Mouse (Mus musculus): ENCODE data around the gene Adrb1. TPM values are rescaled to one million over a fixed set of nuclear protein-coding genes. Genes with fewer than 3 reads are reported as not detected.

Adrb1 gene
- 2.6 and 2.8 TPM in 2 replicates for polyA plus RNA-seq (2015; fragmentation: Nextera tagmentation; extraction: Ambion mirVana)

GRCm38 (mm10) chr19:56721387-56722211 is at the start of gene Adrb1:
TSS of gene Adrb1 (plus strand) at chr19:56722199.

Other genes starting within 250 kb of the Adrb1 start
- 10.8 and 12.3 TPM in 2 replicates for gene Dclre1a, start 174.0 kb upstream of the Adrb1 start, polyA plus RNA-seq (2015; fragmentation: Nextera tagmentation; extraction: Ambion mirVana)
- 5.7 TPM in 2 replicates for gene Nhlrc2, start 173.9 kb upstream of the Adrb1 start, polyA plus RNA-seq (2015; fragmentation: Nextera tagmentation; extraction: Ambion mirVana)
- gene Ccdc186, start 100.0 kb downstream of the Adrb1 start, polyA plus RNA-seq (2015; fragmentation: Nextera tagmentation; extraction: Ambion mirVana): 21.1 and 23.4 TPM in 2 replicates
- gene Tdrd1, start 104.0 kb downstream of the Adrb1 start, polyA plus RNA-seq (2015; fragmentation: Nextera tagmentation; extraction: Ambion mirVana): 0.65 and 0.74 TPM in 2 replicates
- gene Vwa2, start 152.1 kb downstream of the Adrb1 start, polyA plus RNA-seq (2015; fragmentation: Nextera tagmentation; extraction: Ambion mirVana): 0.15 and 0.32 TPM in 2 replicates